Mouse (Mus musculus): Measurements from ENCODE around the gene Serinc5. TPM values are rescaled to one million over a fixed set of nuclear protein-coding genes. Genes with fewer than 3 reads are reported as not detected.

Gene Serinc5
- polyA plus RNA-seq, 1 experiment from 2014 or later, result 9.9 TPM

DNA sequence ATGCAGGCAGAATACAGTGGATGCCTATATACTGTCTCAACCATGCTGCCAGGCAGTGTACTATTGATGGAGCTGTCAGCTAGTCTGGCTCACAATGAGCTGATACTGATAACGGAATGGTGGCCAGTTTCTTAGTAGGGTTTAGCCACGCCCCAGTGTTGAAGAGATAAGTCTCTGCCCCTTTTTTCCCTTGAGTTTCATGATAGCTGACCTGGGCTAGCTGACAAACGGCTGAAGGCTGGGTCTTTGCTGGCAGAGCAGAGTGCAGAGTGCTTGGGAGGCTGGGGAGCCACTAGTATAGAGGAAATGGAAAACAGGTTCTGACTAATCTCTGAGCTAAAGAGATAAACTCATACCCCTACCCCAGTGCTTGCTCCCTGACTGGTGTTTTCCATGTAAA lies 18.6 kb downstream of the Serinc5 start:
- H3K9me3 ChIP-seq (replicated peaks; ENCODE audit: control insufficient read depth, low read length), result no peaks in the 10 kb centered on the region
- ATAC-seq (replicated peaks; ENCODE audit: insufficient number of reproducible peaks, low FRiP score, low TSS enrichment), result peak; percentile 80
- H3K27me3 ChIP-seq (ENCODE audit: control insufficient read depth, insufficient read depth, low read length), result no peaks in the 10 kb centered on the region
- 0 out of 2 replicates have a peak, but pooled peaks cover 2% of the 10 kb centered on the region for H3K36me3 ChIP-seq (ENCODE audit: control insufficient read depth, insufficient read depth, low read length)
- H3K4me2 ChIP-seq, result peak overlapping the region; percentile 8; the same call in 1 of the 2 replicates
- WGBS (ENCODE audit: insufficient replicate concordance), result 10% methylated on average over 3 of the region's 3 CpGs
- H3K4me1 ChIP-seq (ENCODE audit: control insufficient read depth, insufficient read depth, low read length), result peaks cover 15% of the 10 kb centered on the region
- peak overlapping the region; percentile 54 for H3K27ac ChIP-seq (ENCODE audit: low read depth, low read length)
- no peak overlapping the region for H3K4me3 ChIP-seq (ENCODE audit: low read depth, low read length)
- no peak overlapping the region for H3K9ac ChIP-seq (ENCODE audit: low read depth, low read length)

DNA sequence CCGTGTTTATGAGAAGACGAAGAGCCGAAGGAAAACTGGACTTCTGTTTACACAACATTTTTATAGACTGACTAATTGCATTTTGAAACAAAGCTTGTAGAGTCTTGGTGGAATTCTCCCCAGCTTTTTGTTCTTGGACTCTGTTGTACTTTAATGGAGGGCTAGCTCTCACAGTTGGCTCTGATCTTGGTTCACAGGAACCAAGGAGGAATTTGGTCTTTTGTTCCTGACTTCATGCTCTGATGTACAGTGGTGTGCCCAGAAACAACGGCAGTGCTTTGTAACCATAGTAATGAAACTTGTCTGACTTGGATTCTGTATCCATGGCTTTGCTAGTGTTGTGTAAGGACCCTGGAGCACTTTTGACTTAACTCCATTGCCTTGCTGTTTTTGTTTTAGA lies 20.6 kb downstream of the Serinc5 start:
- Histone ChIP-seq H3K27ac (ENCODE audit: low read depth, low read length) (no peak overlapping the region), H3K4me1 (ENCODE audit: control insufficient read depth, insufficient read depth, low read length) (peaks cover 20% of the 10 kb centered on the region), H3K27me3 (ENCODE audit: control insufficient read depth, insufficient read depth, low read length) (no peaks in the 10 kb centered on the region), H3K9me3 (replicated peaks; ENCODE audit: control insufficient read depth, low read length) (no peaks in the 10 kb centered on the region), H3K36me3 (ENCODE audit: control insufficient read depth, insufficient read depth, low read length) (0 out of 2 replicates have a peak, but pooled peaks cover 2% of the 10 kb centered on the region), H3K4me2 (no peak overlapping the region), H3K9ac (ENCODE audit: low read depth, low read length) (no peak overlapping the region), H3K4me3 (ENCODE audit: low read depth, low read length) (no peak overlapping the region)
- WGBS (ENCODE audit: insufficient replicate concordance), result 85% methylated on average over 4 of the region's 4 CpGs
- no peak for ATAC-seq (replicated peaks; ENCODE audit: insufficient number of reproducible peaks, low FRiP score, low TSS enrichment)

GRCm38 (mm10) chr13:92632550-92632949 lies 21.7 kb downstream of the Serinc5 start:
- Histone ChIP-seq H3K27me3 (ENCODE audit: control insufficient read depth, insufficient read depth, low read length) (no peaks in the 10 kb centered on the region), H3K9ac (ENCODE audit: low read depth, low read length) (no peak overlapping the region), H3K4me1 (ENCODE audit: control insufficient read depth, insufficient read depth, low read length) (peaks cover 29% of the 10 kb centered on the region), H3K36me3 (ENCODE audit: control insufficient read depth, insufficient read depth, low read length) (no peaks in the 10 kb centered on the region), H3K9me3 (replicated peaks; ENCODE audit: control insufficient read depth, low read length) (no peaks in the 10 kb centered on the region), H3K4me2 (no peak overlapping the region), H3K4me3 (ENCODE audit: low read depth, low read length) (no peak overlapping the region), H3K27ac (ENCODE audit: low read depth, low read length) (no peak overlapping the region)
- 40% methylated on average over 4 of the region's 4 CpGs for WGBS (ENCODE audit: insufficient replicate concordance)
- no peak for ATAC-seq (replicated peaks; ENCODE audit: insufficient number of reproducible peaks, low FRiP score, low TSS enrichment)

GRCm38 (mm10) chr13:92635040-92635439 lies 24.1 kb downstream of the Serinc5 start:
- no peak for ATAC-seq (replicated peaks; ENCODE audit: insufficient number of reproducible peaks, low FRiP score, low TSS enrichment)
- Histone ChIP-seq H3K4me1 (ENCODE audit: control insufficient read depth, insufficient read depth, low read length) (peaks cover 24% of the 10 kb centered on the region), H3K27ac (ENCODE audit: low read depth, low read length) (0 out of 2 replicates have a peak overlapping the region, but pooled peaks have one; percentile 25), H3K36me3 (ENCODE audit: control insufficient read depth, insufficient read depth, low read length) (no peaks in the 10 kb centered on the region), H3K9me3 (replicated peaks; ENCODE audit: control insufficient read depth, low read length) (no peaks in the 10 kb centered on the region), H3K4me2 (no peak overlapping the region), H3K4me3 (ENCODE audit: low read depth, low read length) (no peak overlapping the region), H3K27me3 (ENCODE audit: control insufficient read depth, insufficient read depth, low read length) (no peaks in the 10 kb centered on the region), H3K9ac (ENCODE audit: low read depth, low read length) (no peak overlapping the region)
- WGBS (ENCODE audit: insufficient replicate concordance), result 56% methylated on average over 2 of the region's 2 CpGs

DNA sequence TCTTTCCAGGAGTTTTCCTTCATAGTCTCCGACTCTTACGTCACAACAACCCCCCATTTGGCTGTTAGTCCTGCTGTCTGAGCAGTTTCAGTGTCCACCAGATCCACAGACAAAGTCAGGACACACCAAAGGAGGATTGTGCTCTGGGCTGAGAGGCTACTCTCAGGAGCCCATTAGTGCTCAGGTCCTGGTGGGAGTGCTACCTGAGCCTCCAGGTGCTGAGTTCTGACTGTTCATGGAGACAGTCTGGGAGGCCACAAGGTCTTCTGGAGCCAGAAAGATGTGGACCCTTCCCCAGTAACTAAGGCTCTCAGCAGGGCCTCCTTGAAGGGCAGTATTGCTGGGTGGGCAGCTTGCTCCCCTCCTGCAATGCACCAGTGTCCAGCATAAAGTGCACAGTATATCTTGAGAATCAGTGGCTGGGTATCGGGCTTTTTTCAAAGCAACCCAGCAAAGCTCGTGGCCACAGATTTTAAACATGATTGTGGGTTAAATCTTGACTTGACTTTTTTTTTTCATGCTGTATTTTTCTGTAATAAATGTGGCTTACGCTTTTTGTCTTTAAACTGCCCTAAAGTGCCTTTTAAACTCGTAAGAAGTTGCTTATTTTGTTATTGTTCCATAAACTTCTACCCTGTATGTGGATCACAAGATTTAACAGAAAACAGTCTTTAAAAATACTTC lies 25.5 kb downstream of the Serinc5 start:
- no peak overlapping the region for H3K9ac ChIP-seq (ENCODE audit: low read depth, low read length)
- no peak for ATAC-seq (replicated peaks; ENCODE audit: insufficient number of reproducible peaks, low FRiP score, low TSS enrichment)
- peak overlapping the region; percentile 57 for H3K27ac ChIP-seq (ENCODE audit: low read depth, low read length)
- H3K4me2 ChIP-seq, result no peak overlapping the region
- 72% methylated on average over 6 of the region's 6 CpGs for WGBS (ENCODE audit: insufficient replicate concordance)
- no peaks in the 10 kb centered on the region for H3K27me3 ChIP-seq (ENCODE audit: control insufficient read depth, insufficient read depth, low read length)
- H3K36me3 ChIP-seq (ENCODE audit: control insufficient read depth, insufficient read depth, low read length), result no peaks in the 10 kb centered on the region
- peaks cover 24% of the 10 kb centered on the region for H3K4me1 ChIP-seq (ENCODE audit: control insufficient read depth, insufficient read depth, low read length)
- H3K9me3 ChIP-seq (replicated peaks; ENCODE audit: control insufficient read depth, low read length), result no peaks in the 10 kb centered on the region
- H3K4me3 ChIP-seq (ENCODE audit: low read depth, low read length), result no peak overlapping the region

- H3K9me3 ChIP-seq (replicated peaks; ENCODE audit: control insufficient read depth, low read length), result no peaks in the 10 kb centered on the region
- 9% methylated on average over 7 of the region's 7 CpGs for WGBS (ENCODE audit: insufficient replicate concordance)
- peaks cover 24% of the 10 kb centered on the region for H3K4me1 ChIP-seq (ENCODE audit: control insufficient read depth, insufficient read depth, low read length)
- 0 out of 2 replicates have a peak, but pooled peaks have one; percentile 23 for ATAC-seq (replicated peaks; ENCODE audit: insufficient number of reproducible peaks, low FRiP score, low TSS enrichment)
- no peak overlapping the region for H3K9ac ChIP-seq (ENCODE audit: low read depth, low read length)
- H3K27me3 ChIP-seq (ENCODE audit: control insufficient read depth, insufficient read depth, low read length), result no peaks in the 10 kb centered on the region
- H3K4me2 ChIP-seq, result peak overlapping the region; percentile 42
- H3K36me3 ChIP-seq (ENCODE audit: control insufficient read depth, insufficient read depth, low read length), result no peaks in the 10 kb centered on the region
- H3K27ac ChIP-seq (ENCODE audit: low read depth, low read length), result no peak overlapping the region
- no peak overlapping the region for H3K4me3 ChIP-seq (ENCODE audit: low read depth, low read length)
These were observed 26.0 kb downstream of the Serinc5 start for GRCm38 (mm10) chr13:92636910-92637275.

GRCm38 (mm10) chr13:92639093-92640014 lies 28.5 kb downstream of the Serinc5 start:
- H3K36me3 ChIP-seq (ENCODE audit: control insufficient read depth, insufficient read depth, low read length), result no peaks in the 10 kb centered on the region
- no peak overlapping the region for H3K4me2 ChIP-seq
- no peak overlapping the region for H3K4me3 ChIP-seq (ENCODE audit: low read depth, low read length)
- ATAC-seq (replicated peaks; ENCODE audit: insufficient number of reproducible peaks, low FRiP score, low TSS enrichment), result no peak
- H3K4me1 ChIP-seq (ENCODE audit: control insufficient read depth, insufficient read depth, low read length), result peaks cover 14% of the 10 kb centered on the region
- no peak overlapping the region for H3K9ac ChIP-seq (ENCODE audit: low read depth, low read length)
- H3K9me3 ChIP-seq (replicated peaks; ENCODE audit: control insufficient read depth, low read length), result no peaks in the 10 kb centered on the region
- H3K27me3 ChIP-seq (ENCODE audit: control insufficient read depth, insufficient read depth, low read length), result no peaks in the 10 kb centered on the region
- H3K27ac ChIP-seq (ENCODE audit: low read depth, low read length), result no peak overlapping the region
- WGBS (ENCODE audit: insufficient replicate concordance), result 65% methylated on average over 12 of the region's 12 CpGs

GRCm38 (mm10) chr13:92644199-92644598 lies 33.3 kb downstream of the Serinc5 start:
- H3K27ac ChIP-seq (ENCODE audit: low read depth, low read length), result no peak overlapping the region
- ATAC-seq (replicated peaks; ENCODE audit: insufficient number of reproducible peaks, low FRiP score, low TSS enrichment), result no peak
- H3K4me1 ChIP-seq (ENCODE audit: control insufficient read depth, insufficient read depth, low read length), result no peaks in the 10 kb centered on the region
- no peak overlapping the region for H3K4me2 ChIP-seq
- no peaks in the 10 kb centered on the region for H3K9me3 ChIP-seq (replicated peaks; ENCODE audit: control insufficient read depth, low read length)
- no peak overlapping the region for H3K9ac ChIP-seq (ENCODE audit: low read depth, low read length)
- H3K4me3 ChIP-seq (ENCODE audit: low read depth, low read length), result no peak overlapping the region
- H3K36me3 ChIP-seq (ENCODE audit: control insufficient read depth, insufficient read depth, low read length), result no peaks in the 10 kb centered on the region
- H3K27me3 ChIP-seq (ENCODE audit: control insufficient read depth, insufficient read depth, low read length), result no peaks in the 10 kb centered on the region
- WGBS (ENCODE audit: insufficient replicate concordance), result 82% methylated on average over 3 of the region's 3 CpGs
